8 mouse cellular contexts compared by ENCODE assay signal in the genomic region with DNA sequence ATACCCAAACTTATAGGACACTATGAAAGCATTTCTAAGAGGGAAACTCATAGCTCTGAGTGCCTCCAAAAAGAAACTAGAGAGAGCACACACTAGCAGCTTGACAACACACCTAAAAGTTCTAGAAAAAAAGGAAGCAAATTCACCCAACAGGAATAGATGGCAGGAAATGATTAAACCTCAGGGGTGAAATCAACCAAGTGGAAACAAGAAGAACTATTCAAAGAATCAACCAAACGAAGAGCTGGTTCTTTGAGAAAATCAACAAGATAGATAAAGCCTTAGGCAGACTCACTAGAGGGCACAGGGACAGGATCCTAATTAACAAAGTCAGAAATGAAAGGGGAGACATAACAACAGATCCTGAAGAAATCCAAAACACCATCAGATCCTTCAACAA. TPM values are rescaled to one million over a fixed set of nuclear protein-coding genes. Genes with fewer than 3 reads are reported as not detected.
"Had no signal": no experiment of that assay in that cellular context is flagged by ENCODE, and none has a peak within 500 bp of the region (broad histone marks: within the 10 kb centered on the region; RNA-seq: fewer than 3 reads in every experiment).

No protein-coding gene starts in this region.

RNA-seq across cellular contexts. Expression of a gene that starts 36.1 kb away (rescaled TPM):
- total RNA-seq: left cerebral cortex, postnatal 10 days; left cerebral cortex, postnatal 14 days; left cerebral cortex, postnatal 25 days; left cerebral cortex, postnatal 36 days had no signal
- polyA plus RNA-seq: limb, embryonic 10.5 days; midbrain, embryonic 12.5 days; midbrain, embryonic 13.5 days; neural tube, embryonic 11.5 days had no signal
